Comparison of ENCODE assay signal across 20 mouse cellular contexts in genomic region chr9:32384906-32385305, GRCm38 (mm10). TPM values are rescaled to one million over a fixed set of nuclear protein-coding genes. Genes with fewer than 3 reads are reported as not detected.
"Had no signal": no experiment of that assay in that cellular context is flagged by ENCODE, and none has a peak within 500 bp of the region (broad histone marks: within the 10 kb centered on the region; RNA-seq: fewer than 3 reads in every experiment).

No protein-coding gene starts in this region.

- H3K4me1 ChIP-seq: liver, embryonic 12.5 days; midbrain, embryonic 10.5 days; neural tube, embryonic 15.5 days had no signal

- H3K4me3 ChIP-seq: liver, embryonic 12.5 days; midbrain, embryonic 10.5 days; myocyte; neural tube, embryonic 15.5 days had no signal

- H3K9ac ChIP-seq: liver, embryonic 12.5 days; lung, embryonic 14.5 days; neural tube, embryonic 15.5 days had no signal

- H3K4me2 ChIP-seq: liver, embryonic 12.5 days; lung, embryonic 14.5 days; neural tube, embryonic 15.5 days had no signal

- H3K36me3 ChIP-seq: liver, embryonic 12.5 days; midbrain, embryonic 10.5 days; neural tube, embryonic 15.5 days had no signal

- DNase-seq: layer of hippocampus, postnatal 36 days; left cerebral cortex, postnatal 4 days; lung, embryonic 14.5 days; lung, postnatal 10 days; lung, postnatal 4 days; midbrain, embryonic 14.5 days; thymus, adult 18-20 months; thymus, postnatal 14 days had no signal

- H3K27ac ChIP-seq: liver, embryonic 12.5 days; midbrain, embryonic 10.5 days; neural tube, embryonic 15.5 days had no signal

- ATAC-seq: hindbrain, embryonic 16.5 days; inflammation-experienced regulatory T-cells, adult 6 months; liver, embryonic 12.5 days had no signal

- H3K27me3 ChIP-seq: liver, embryonic 12.5 days; neural tube, embryonic 15.5 days had no signal

- H3K9me3 ChIP-seq: liver, embryonic 12.5 days; midbrain, embryonic 10.5 days; neural tube, embryonic 15.5 days had no signal

RNA-seq across cellular contexts. Expression of gene Kcnj1, which starts 12.6 kb away (rescaled TPM):
- total RNA-seq: layer of hippocampus, adult 8-10 months; layer of hippocampus, postnatal 36 days; left cerebral cortex, postnatal 10 days; left cerebral cortex, postnatal 4 days; megakaryocyte, adult 5-6 weeks had no signal
- polyA plus RNA-seq: hindbrain, embryonic 16.5 days; inflammation-experienced regulatory T-cells, adult 6 months; limb, embryonic 14.5 days; liver, embryonic 12.5 days; liver, embryonic 16.5 days; lung, embryonic 14.5 days; midbrain, embryonic 10.5 days; midbrain, embryonic 14.5 days; myocyte; neural tube, embryonic 11.5 days; neural tube, embryonic 15.5 days had no signal

RNA-seq across cellular contexts. Expression of gene Kcnj5, which starts 40.8 kb away (rescaled TPM):
- polyA plus RNA-seq: inflammation-experienced regulatory T-cells, adult 6 months; myocyte had no signal
